Mouse (Mus musculus) forebrain, embryonic 14.5 days (tissue): Measurements from ENCODE around the gene Tmem97. TPM values are rescaled to one million over a fixed set of nuclear protein-coding genes. Genes with fewer than 3 reads are reported as not detected.

ENCODE experiments used
- ATAC-seq: fragments of 200-750 bp; cut with Nextera tagmentation; 2 replicates; pipeline ENCODE4 v1.8.0; 2017; ENCODE audit warnings: mild to moderate bottlenecking, moderate library complexity
- DNase-seq: peaks from one replicate; pipeline ENCODE4 v3.0.0-alpha.2; 2015; ENCODE audit warnings: low spot score
- H3K27ac ChIP-seq: fragments of 300-500 bp; sonication (generic); 2 replicates; pipeline ENCODE4 v1.5.1; 2014; ENCODE audit warnings: low read depth, mild to moderate bottlenecking, control low read depth, low read length, moderate library complexity
- H3K27me3 ChIP-seq: fragments of 300-500 bp; sonication (generic); replicated peaks from 2 replicates; pipeline ENCODE4 v1.6.1; 2014; ENCODE audit warnings: low read length, control low read depth, mixed read lengths; ENCODE audit not compliant: control insufficient read depth, insufficient read depth
- H3K36me3 ChIP-seq: fragments of 300-500 bp; sonication (generic); 2 replicates; pipeline ENCODE4 v1.6.1; 2014; ENCODE audit warnings: low read length, control low read depth; ENCODE audit not compliant: control insufficient read depth, insufficient read depth
- H3K4me1 ChIP-seq: fragments of 300-500 bp; sonication (generic); 2 replicates; pipeline ENCODE4 v1.6.1; 2014; ENCODE audit warnings: antibody characterized with exemption, low read length, control low read depth; ENCODE audit not compliant: control insufficient read depth, insufficient read depth
- H3K4me2 ChIP-seq: fragments of 300-500 bp; sonication (generic); 2 replicates; pipeline ENCODE4 v1.6.1; 2014; ENCODE audit warnings: mild to moderate bottlenecking, control low read depth, low read length
- H3K4me3 ChIP-seq: fragments of 300-500 bp; sonication (generic); 2 replicates; pipeline ENCODE4 v1.5.1; 2014; ENCODE audit warnings: low read depth, low read length, control low read depth
- H3K9ac ChIP-seq: fragments of 300-500 bp; sonication (generic); 2 replicates; pipeline ENCODE4 v1.6.1; 2014; ENCODE audit warnings: mild to moderate bottlenecking, low read length, control low read depth, moderate library complexity
- H3K9me3 ChIP-seq: fragments of 300-500 bp; sonication (generic); replicated peaks from 2 replicates; pipeline ENCODE4 v1.6.1; 2016; ENCODE audit warnings: low read length, control low read depth, mixed read lengths; ENCODE audit not compliant: control insufficient read depth
- WGBS: fragments of 180-500 bp; shearing (Covaris S2); extraction: QIAGEN DNeasy Blood & Tissue Kit; methylation state at CpG from one replicate; pipeline ENCODE4 v1.1.7; 2014; 5-methylcytosine and 5-hydroxymethylcytosine counted together
- polyA plus RNA-seq: library from polyadenylated mRNA; unstranded; fragments of >200 nt; fragmentation: Nextera tagmentation; extraction: Ambion mirVana; gene quantifications from 2 replicates; pipeline ENCODE4 v1.2.1, GENCODE M21; 2014

The Tmem97 gene
- polyA plus RNA-seq, 1 experiment from 2014 or later = 48.5 TPM

- under 1% methylated on average over 44 of the region's 44 CpGs for WGBS
- ATAC-seq (peak; percentile 75), DNase-seq (no peak)
- Histone ChIP-seq H3K27ac (peak overlapping the region; percentile 91), H3K4me1 (peaks cover 12% of the 10 kb centered on the region), H3K4me3 (peak overlapping the region; percentile 87), H3K4me2 (peak overlapping the region; percentile 82), H3K27me3 (no peaks in the 10 kb centered on the region), H3K36me3 (no peaks in the 10 kb centered on the region), H3K9ac (peak overlapping the region; percentile 92), H3K9me3 (no peaks in the 10 kb centered on the region)
Observed at GRCm38 (mm10) chr11:78497071-78497541, 53.5 kb downstream of the Tmem97 start.

GRCm38 (mm10) chr11:78495904-78496303 lies 54.7 kb downstream of the Tmem97 start:
- Histone ChIP-seq H3K4me2 (peak overlapping the region; percentile 82), H3K4me3 (peak overlapping the region; percentile 87), H3K4me1 (peaks cover 15% of the 10 kb centered on the region), H3K9me3 (no peaks in the 10 kb centered on the region), H3K9ac (peak overlapping the region; percentile 92; the same call in 1 of the 2 replicates), H3K27ac (no peak overlapping the region), H3K27me3 (no peaks in the 10 kb centered on the region; the same call in 1 of the 2 replicates), H3K36me3 (no peaks in the 10 kb centered on the region)
- peak; percentile 28 for DNase-seq
- WGBS = 7% methylated on average over 6 of the region's 6 CpGs
- no peak for ATAC-seq

Other genes starting within 250 kb of the Tmem97 start
- 21.5 and 25.4 TPM in 2 replicates for gene Spag5, start 249.2 kb downstream of the Tmem97 start, polyA plus RNA-seq
- 161 and 167 TPM in 2 replicates for gene Aldoc, start 227.8 kb downstream of the Tmem97 start, polyA plus RNA-seq
- gene Pigs, start 222.4 kb downstream of the Tmem97 start, polyA plus RNA-seq = 46.8 and 51.0 TPM in 2 replicates
- 72.5 and 73.8 TPM in 2 replicates for gene Unc119, start 207.3 kb downstream of the Tmem97 start, polyA plus RNA-seq
- gene Foxn1, start 164.2 kb downstream of the Tmem97 start, polyA plus RNA-seq = not detected in 2 replicates
- gene Slc13a2, start 128.6 kb downstream of the Tmem97 start, polyA plus RNA-seq = not detected in 2 replicates
- gene Slc46a1, start 85.1 kb downstream of the Tmem97 start, polyA plus RNA-seq = 18.4 and 19.2 TPM in 2 replicates
- 34.9 and 45.6 TPM in 2 replicates for gene Sarm1, start 53.0 kb downstream of the Tmem97 start, polyA plus RNA-seq
- 88.4 and 120 TPM in 2 replicates for gene Vtn, start 51.7 kb downstream of the Tmem97 start, polyA plus RNA-seq
- gene Sebox, start 47.3 kb downstream of the Tmem97 start, polyA plus RNA-seq = 0.66 and 0.72 TPM in 2 replicates
- gene Tmem199, start 38.6 kb downstream of the Tmem97 start, polyA plus RNA-seq = 93.1 and 93.2 TPM in 2 replicates
- 185 TPM in 2 replicates for gene Poldip2, start 38.6 kb downstream of the Tmem97 start, polyA plus RNA-seq
- gene Tnfaip1, start 14.4 kb downstream of the Tmem97 start, polyA plus RNA-seq = 66.1 and 71.3 TPM in 2 replicates
- gene Ift20, start 14.4 kb downstream of the Tmem97 start, polyA plus RNA-seq = 118 and 126 TPM in 2 replicates
- gene Nlk, start 146.6 kb upstream of the Tmem97 start, polyA plus RNA-seq = 31.6 and 38.0 TPM in 2 replicates
- 40.7 and 48.9 TPM in 2 replicates for gene Ccnq, start 201.0 kb upstream of the Tmem97 start, polyA plus RNA-seq